Mouse (Mus musculus) erythroblast, embryonic 14.5 days (primary cell): ENCODE data around the gene Rps15. TPM values are rescaled to one million over a fixed set of nuclear protein-coding genes. Genes with fewer than 3 reads are reported as not detected.

Experiments used
- H3K27me3 ChIP-seq: 2 replicates; pipeline ENCODE4 v1.6.1; 2012; ENCODE audit warnings: inconsistent platforms; ENCODE audit not compliant: control insufficient read depth
- H3K36me3 ChIP-seq: 2 replicates; pipeline ENCODE4 v1.6.1; 2012; ENCODE audit warnings: mild to moderate bottlenecking, inconsistent platforms; ENCODE audit not compliant: control insufficient read depth
- H3K4me1 ChIP-seq: 2 replicates; pipeline ENCODE4 v1.6.1; 2012; ENCODE audit warnings: inconsistent platforms; ENCODE audit not compliant: control insufficient read depth
- H3K4me3 ChIP-seq: replicated peaks from 2 replicates; pipeline ENCODE3; 2012; ENCODE audit warnings: moderate library complexity, mild to moderate bottlenecking, inconsistent platforms
- H3K9me3 ChIP-seq: 2 replicates; pipeline ENCODE4 v1.6.1; 2012; ENCODE audit warnings: low read length, inconsistent platforms, mixed read lengths; ENCODE audit not compliant: control insufficient read depth
- GATA1 ChIP-seq: IDR thresholded peaks from 2 replicates; pipeline ENCODE4 v1.6.1; 2012; ENCODE audit warnings: low read length, inconsistent platforms, mixed read lengths
- TAL1 ChIP-seq: IDR thresholded peaks from 3 replicates; pipeline ENCODE4 v1.6.1; 2012; ENCODE audit warnings: low read length, inconsistent platforms, mixed read lengths
- polyA plus RNA-seq: library from polyadenylated mRNA; stranded (reverse); fragments of >175 nt; gene quantifications from 2 replicates; pipeline ENCODE4 v1.2.3, GENCODE M21; 2012

The Rps15 gene
- polyA plus RNA-seq, 1 experiment = 998 TPM

- Histone ChIP-seq H3K4me1 (peaks cover 63% of the 10 kb centered on the region), H3K36me3 (peaks cover 65% of the 10 kb centered on the region), H3K9me3 (no peaks in the 10 kb centered on the region), H3K4me3 (no peak overlapping the region), H3K27me3 (no peaks in the 10 kb centered on the region)
- TF ChIP-seq TAL1 (no peak), GATA1 (no peak)
These were observed 40.2 kb upstream of the Rps15 start for GRCm38 (mm10) chr10:80252011-80252410.

GRCm38 (mm10) chr10:80252493-80253274, 39.6 kb upstream of the Rps15 start:
- Histone ChIP-seq H3K36me3 (peaks cover 70% of the 10 kb centered on the region), H3K4me3 (no peak overlapping the region), H3K27me3 (no peaks in the 10 kb centered on the region), H3K4me1 (peaks cover 60% of the 10 kb centered on the region), H3K9me3 (no peaks in the 10 kb centered on the region)
- TF ChIP-seq GATA1 (no peak), TAL1 (no peak)

DNA sequence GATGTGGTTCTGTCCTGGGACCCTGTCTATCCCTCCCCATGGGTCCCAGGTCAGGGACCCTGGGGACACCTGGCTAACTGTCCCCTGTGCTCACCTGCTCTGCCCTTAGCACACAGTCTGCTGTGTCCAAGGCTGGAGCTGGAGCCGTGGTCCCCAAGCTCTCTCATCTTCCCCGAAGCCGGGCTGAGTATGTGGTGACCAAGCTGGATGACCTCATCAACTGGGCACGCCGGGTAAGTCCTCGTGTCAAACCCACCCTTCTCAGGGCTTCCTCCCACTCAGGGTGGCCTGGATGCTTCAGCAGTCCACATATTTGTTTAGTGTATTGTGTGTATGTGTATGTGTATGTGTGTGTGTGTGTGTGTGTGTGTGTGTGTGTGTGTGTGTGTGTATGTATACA, 38.7 kb upstream of the Rps15 start:
- H3K4me3 ChIP-seq = no peak overlapping the region
- H3K27me3 ChIP-seq = no peaks in the 10 kb centered on the region
- TF ChIP-seq GATA1 = no peak
- no peak for TF ChIP-seq TAL1
- H3K36me3 ChIP-seq = peaks cover 79% of the 10 kb centered on the region
- H3K9me3 ChIP-seq = no peaks in the 10 kb centered on the region
- H3K4me1 ChIP-seq = peaks cover 60% of the 10 kb centered on the region

- no peaks in the 10 kb centered on the region for H3K9me3 ChIP-seq
- peaks cover 90% of the 10 kb centered on the region for H3K36me3 ChIP-seq
- no peaks in the 10 kb centered on the region for H3K27me3 ChIP-seq
- H3K4me3 ChIP-seq = no peak overlapping the region
- TF ChIP-seq GATA1 (no peak), TAL1 (no peak)
- peaks cover 63% of the 10 kb centered on the region for H3K4me1 ChIP-seq
These were observed 37.6 kb upstream of the Rps15 start for GRCm38 (mm10) chr10:80254331-80255297.

GRCm38 (mm10) chr10:80255881-80256535, 36.2 kb upstream of the Rps15 start:
- no peaks in the 10 kb centered on the region for H3K27me3 ChIP-seq
- no peaks in the 10 kb centered on the region for H3K9me3 ChIP-seq
- TF ChIP-seq GATA1 (no peak), TAL1 (no peak)
- H3K4me1 ChIP-seq = peaks cover 63% of the 10 kb centered on the region
- H3K36me3 ChIP-seq = peaks cover 86% of the 10 kb centered on the region
- H3K4me3 ChIP-seq = no peak overlapping the region

DNA sequence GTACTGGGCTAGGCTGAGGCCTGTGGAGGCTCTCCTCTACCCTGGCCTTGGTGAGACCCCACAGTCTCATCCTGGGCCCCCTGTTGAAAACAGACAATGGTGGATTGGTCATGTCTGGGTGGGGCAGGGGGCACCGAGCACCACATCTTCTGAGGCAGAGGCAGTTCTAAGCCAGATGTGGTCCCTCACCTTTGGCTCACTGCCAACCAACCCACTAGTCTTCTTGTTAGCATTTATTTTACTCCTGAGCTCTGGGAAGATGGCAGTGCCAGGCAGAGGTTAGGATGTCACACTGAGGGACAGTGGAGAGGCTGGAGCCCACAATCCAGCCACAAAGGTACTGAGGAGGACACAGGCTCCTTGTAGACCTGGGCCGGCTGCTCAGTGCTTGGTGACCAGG, 34.3 kb upstream of the Rps15 start:
- TF ChIP-seq TAL1 (no peak), GATA1 (no peak)
- peaks cover 69% of the 10 kb centered on the region for H3K4me1 ChIP-seq
- no peaks in the 10 kb centered on the region for H3K27me3 ChIP-seq
- no peaks in the 10 kb centered on the region for H3K9me3 ChIP-seq
- no peak overlapping the region for H3K4me3 ChIP-seq
- H3K36me3 ChIP-seq = peaks cover 67% of the 10 kb centered on the region

DNA sequence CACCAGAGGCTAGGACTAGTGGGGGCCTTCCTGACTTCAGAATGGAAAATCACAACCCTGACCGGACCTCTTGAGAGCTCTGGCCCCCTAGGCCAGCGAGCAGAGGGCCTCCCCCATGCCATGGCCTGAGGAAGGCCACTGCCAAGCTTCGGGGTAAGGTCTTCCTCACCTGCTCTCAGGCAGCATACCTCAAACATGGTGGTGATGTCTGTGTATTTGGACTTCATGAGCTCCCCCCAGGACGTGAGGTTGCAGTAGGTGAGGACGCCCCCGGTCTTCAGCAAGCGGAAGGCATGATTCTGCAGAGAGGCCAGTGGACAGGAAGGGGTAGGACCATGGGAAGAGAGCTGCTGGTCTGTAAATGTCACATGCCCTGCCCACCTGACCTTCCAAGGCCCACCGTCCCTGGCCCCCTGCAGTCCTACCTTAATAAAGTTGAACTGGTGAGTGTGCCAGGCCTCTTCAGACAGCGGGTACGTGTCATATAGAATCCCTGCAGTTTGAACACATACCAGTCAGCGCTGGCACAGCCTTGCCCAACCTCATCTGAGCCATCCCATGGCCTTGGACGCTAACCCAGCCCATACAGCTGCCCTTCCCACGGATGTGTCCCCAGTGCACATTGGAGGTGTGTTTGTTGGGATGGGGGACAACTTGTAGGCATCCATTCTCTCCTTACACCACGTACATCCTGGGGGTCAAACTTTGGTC, 33.3 kb upstream of the Rps15 start:
- peaks cover 59% of the 10 kb centered on the region for H3K36me3 ChIP-seq
- peaks cover 72% of the 10 kb centered on the region for H3K4me1 ChIP-seq
- TF ChIP-seq TAL1 = no peak
- no peak for TF ChIP-seq GATA1
- peak overlapping the region; percentile 19 for H3K4me3 ChIP-seq
- no peaks in the 10 kb centered on the region for H3K27me3 ChIP-seq
- no peaks in the 10 kb centered on the region for H3K9me3 ChIP-seq

GRCm38 (mm10) chr10:80259463-80259805, 32.8 kb upstream of the Rps15 start:
- Histone ChIP-seq H3K4me3 (peak overlapping the region; percentile 19), H3K4me1 (peaks cover 74% of the 10 kb centered on the region), H3K36me3 (peaks cover 54% of the 10 kb centered on the region), H3K9me3 (no peaks in the 10 kb centered on the region), H3K27me3 (no peaks in the 10 kb centered on the region)
- TF ChIP-seq GATA1 = no peak
- no peak for TF ChIP-seq TAL1
